Mouse (Mus musculus) B cell, adult 2 months (primary cell): ENCODE results near the gene Ccl3.
A peak's percentile ranks its signal among the peaks of the same experiment; 100 is the strongest.

Source experiments
- DNase-seq, 2 experiments: peaks; one replicate each; pipeline ENCODE4 v3.0.0; 2022

Ccl3 gene

GRCm38 (mm10) chr11:83649305-83649841 lies at the start of gene Ccl3:
Gene Ccl3, minus strand, starts transcription at chr11:83649355.
- DNase-seq = peak; percentile 31 to 32

- DNase-seq = no peak
These were observed 42.9 kb upstream of the Ccl3 start for GRCm38 (mm10) chr11:83692008-83692407.

GRCm38 (mm10) chr11:83689918-83690317 lies 40.8 kb upstream of the Ccl3 start:
- no peak for DNase-seq

- DNase-seq = no peak
These were observed 26.5 kb upstream of the Ccl3 start for GRCm38 (mm10) chr11:83675665-83676064.

- no peak for DNase-seq
These were observed 22.6 kb upstream of the Ccl3 start for GRCm38 (mm10) chr11:83671743-83672142.

GRCm38 (mm10) chr11:83663532-83663931 lies 14.4 kb upstream of the Ccl3 start:
- DNase-seq = no peak

- DNase-seq = peak; percentile 54 to 59
These were observed 13.0 kb upstream of the Ccl3 start, which contains the start of gene Ccl4 for GRCm38 (mm10) chr11:83662204-83662603. Gene Ccl4, plus strand, starts transcription at chr11:83662584.

- peak in 1 of 2 experiments; percentile 18 for DNase-seq
These were observed 9.6 kb upstream of the Ccl3 start for GRCm38 (mm10) chr11:83658797-83659196.

GRCm38 (mm10) chr11:83657508-83657907 lies 8.4 kb upstream of the Ccl3 start:
- no peak for DNase-seq

- no peak for DNase-seq
These were observed 5.5 kb upstream of the Ccl3 start for GRCm38 (mm10) chr11:83654606-83655005.

- no peak for DNase-seq
These were observed 2.6 kb downstream of the Ccl3 start for GRCm38 (mm10) chr11:83646356-83647149.

- no peak for DNase-seq
These were observed 3.6 kb downstream of the Ccl3 start, which contains the start of gene Rpl9-ps1 for GRCm38 (mm10) chr11:83645521-83645920. Gene Rpl9-ps1, minus strand, starts transcription at chr11:83645621.

GRCm38 (mm10) chr11:83641216-83641615 lies 7.9 kb downstream of the Ccl3 start:
- peak; percentile 48 to 52 for DNase-seq

- peak; percentile 74 to 84 for DNase-seq
These were observed 9.0 kb downstream of the Ccl3 start for GRCm38 (mm10) chr11:83640141-83640540.

GRCm38 (mm10) chr11:83639533-83639932 lies 9.6 kb downstream of the Ccl3 start:
- DNase-seq = peak; percentile 65 to 73

- DNase-seq = peak; percentile 23 to 25
These were observed 10.2 kb downstream of the Ccl3 start for GRCm38 (mm10) chr11:83638934-83639333.

- DNase-seq = no peak
These were observed 12.4 kb downstream of the Ccl3 start for GRCm38 (mm10) chr11:83636742-83637235.

- no peak for DNase-seq
These were observed 14.3 kb downstream of the Ccl3 start for GRCm38 (mm10) chr11:83634898-83635297.

GRCm38 (mm10) chr11:83634425-83634824 lies 14.7 kb downstream of the Ccl3 start:
- no peak for DNase-seq

GRCm38 (mm10) chr11:83632744-83633143 lies 16.4 kb downstream of the Ccl3 start:
- DNase-seq = peak; percentile 37 to 47

GRCm38 (mm10) chr11:83631065-83631464 lies 18.1 kb downstream of the Ccl3 start:
- no peak for DNase-seq

- DNase-seq = no peak
These were observed 18.5 kb downstream of the Ccl3 start for GRCm38 (mm10) chr11:83630630-83631029.

- no peak for DNase-seq
These were observed 20.3 kb downstream of the Ccl3 start for GRCm38 (mm10) chr11:83628808-83629207.

GRCm38 (mm10) chr11:83623586-83623985 lies 25.6 kb downstream of the Ccl3 start:
- no peak for DNase-seq
